Mouse (Mus musculus): ENCODE data around the gene Lepr. TPM values are rescaled to one million over a fixed set of nuclear protein-coding genes. Genes with fewer than 3 reads are reported as not detected.
"Not testable (repeated sequence)": the region's sequence is repeated elsewhere in the genome, so short reads cannot be mapped to it uniquely, and the experiment has no call there.

The Lepr gene
- polyA plus RNA-seq, 1 experiment from 2014 or later, result 1.3 TPM

DNA sequence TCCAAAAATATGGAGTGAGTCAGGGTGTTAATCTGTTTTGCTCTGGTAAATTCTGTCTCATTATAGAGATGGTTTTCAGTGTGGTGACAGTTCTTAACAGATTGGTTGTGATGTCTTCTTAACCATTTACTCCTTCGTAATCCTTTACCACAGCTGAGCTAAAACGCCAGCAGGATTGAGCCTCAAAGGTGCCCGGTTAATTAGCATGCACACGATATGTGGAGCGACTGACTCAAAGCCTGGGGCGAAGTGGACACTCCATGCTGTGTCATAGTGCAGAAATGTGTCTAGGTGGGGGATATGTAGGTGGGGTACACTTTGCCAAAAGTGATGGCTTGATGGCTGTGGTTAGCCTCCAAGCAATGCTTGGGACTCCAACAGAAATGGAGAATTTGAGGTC is 1.4 kb upstream of the Lepr start:
- no peak for ATAC-seq (ENCODE audit: insufficient number of reproducible peaks, low FRiP score)
- no peak overlapping the region for H3K4me3 ChIP-seq
- peaks cover 10% of the 10 kb centered on the region for H3K27me3 ChIP-seq (replicated peaks)
- no peaks in the 10 kb centered on the region for H3K9me3 ChIP-seq (replicated peaks)
- no peak overlapping the region for H3K9ac ChIP-seq
- peaks cover 6% of the 10 kb centered on the region; the same call in 1 of the 2 replicates for H3K4me1 ChIP-seq (replicated peaks)
- no peaks in the 10 kb centered on the region for H3K36me3 ChIP-seq
- H3K27ac ChIP-seq (ENCODE audit: poor library complexity, severe bottlenecking), result no peak overlapping the region
- WGBS, result 86% methylated on average over 6 of the region's 6 CpGs
- H3K4me2 ChIP-seq, result no peak overlapping the region

DNA sequence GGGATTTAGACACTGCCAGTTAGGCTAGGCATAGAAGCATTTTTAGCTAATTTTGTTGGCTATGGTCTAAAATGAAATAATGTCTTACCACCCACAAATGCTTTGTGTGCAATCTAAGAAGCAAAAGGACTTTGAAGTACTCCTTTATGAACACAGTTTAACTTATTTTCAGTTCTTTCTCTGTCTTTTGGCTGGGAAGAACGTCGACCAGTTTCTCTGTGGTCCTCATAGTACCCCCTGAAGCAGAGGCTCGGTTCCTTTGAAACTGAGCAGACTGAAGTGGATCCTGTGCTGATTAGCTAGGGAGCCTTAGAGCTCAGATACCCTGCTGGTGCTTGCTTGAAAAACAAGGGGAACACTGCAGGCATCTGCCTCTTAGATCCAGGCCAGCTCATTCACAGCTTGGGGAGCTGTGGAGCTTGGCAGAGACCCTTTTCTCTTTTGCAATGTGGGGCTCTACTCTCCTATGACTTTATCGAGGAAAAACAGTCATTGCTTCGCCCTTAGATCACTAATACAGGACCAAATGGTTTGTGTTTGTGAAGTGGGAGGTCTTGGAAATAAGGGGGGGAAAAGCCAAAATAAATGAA is 1.9 kb downstream of the Lepr start:
- no peak overlapping the region for H3K4me3 ChIP-seq
- H3K27me3 ChIP-seq (replicated peaks), result peaks cover 10% of the 10 kb centered on the region
- no peaks in the 10 kb centered on the region for H3K36me3 ChIP-seq
- H3K9ac ChIP-seq, result no peak overlapping the region
- H3K27ac ChIP-seq (ENCODE audit: poor library complexity, severe bottlenecking), result no peak overlapping the region
- no peaks in the 10 kb centered on the region for H3K9me3 ChIP-seq (replicated peaks)
- ATAC-seq (ENCODE audit: insufficient number of reproducible peaks, low FRiP score), result no peak
- H3K4me2 ChIP-seq, result no peak overlapping the region
- peaks cover 8% of the 10 kb centered on the region; the same call in 1 of the 2 replicates for H3K4me1 ChIP-seq (replicated peaks)
- whole genome bisulfite sequencing, result 8% methylated on average over 5 of the region's 5 CpGs

- Histone ChIP-seq H3K4me2 (no peak overlapping the region), H3K9me3 (replicated peaks) (no peaks in the 10 kb centered on the region), H3K27me3 (replicated peaks) (peaks cover 7% of the 10 kb centered on the region), H3K4me3 (no peak overlapping the region), H3K9ac (no peak overlapping the region), H3K36me3 (no peaks in the 10 kb centered on the region), H3K4me1 (replicated peaks) (peaks cover 8% of the 10 kb centered on the region; the same call in 1 of the 2 replicates), H3K27ac (ENCODE audit: poor library complexity, severe bottlenecking) (no peak overlapping the region)
- 77% methylated on average over 4 of the region's 4 CpGs for WGBS
- ATAC-seq (ENCODE audit: insufficient number of reproducible peaks, low FRiP score), result no peak
These were observed 4.5 kb downstream of the Lepr start for GRCm38 (mm10) chr4:101721705-101722104.

GRCm38 (mm10) chr4:101741973-101742372 is 24.8 kb downstream of the Lepr start:
- WGBS, result 73% methylated on average over 2 of the region's 2 CpGs
- no peaks in the 10 kb centered on the region for H3K9me3 ChIP-seq (replicated peaks)
- no peak overlapping the region for H3K9ac ChIP-seq
- H3K4me1 ChIP-seq (replicated peaks), result no peaks in the 10 kb centered on the region
- H3K27me3 ChIP-seq (replicated peaks), result no peaks in the 10 kb centered on the region
- no peak for ATAC-seq (ENCODE audit: insufficient number of reproducible peaks, low FRiP score)
- H3K36me3 ChIP-seq, result no peaks in the 10 kb centered on the region
- H3K4me2 ChIP-seq, result no peak overlapping the region
- H3K27ac ChIP-seq (ENCODE audit: poor library complexity, severe bottlenecking), result no peak overlapping the region
- H3K4me3 ChIP-seq, result no peak overlapping the region

DNA sequence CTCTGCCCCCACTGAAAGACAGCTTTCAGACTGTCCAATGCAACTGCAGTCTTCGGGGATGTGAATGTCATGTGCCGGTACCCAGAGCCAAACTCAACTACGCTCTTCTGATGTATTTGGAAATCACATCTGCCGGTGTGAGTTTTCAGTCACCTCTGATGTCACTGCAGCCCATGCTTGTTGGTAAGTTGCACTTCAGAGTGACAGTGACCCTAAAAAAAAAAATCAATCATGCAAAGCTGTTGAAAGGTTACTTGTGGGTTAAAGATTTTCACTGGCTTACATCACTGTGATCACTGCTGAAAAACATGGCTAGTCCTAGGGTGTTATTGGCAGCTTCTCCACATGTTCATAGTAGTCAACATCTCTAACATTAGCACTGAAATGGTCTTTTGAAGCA is 28.3 kb downstream of the Lepr start:
- Histone ChIP-seq H3K9ac (no peak overlapping the region), H3K4me2 (no peak overlapping the region), H3K4me3 (no peak overlapping the region), H3K4me1 (replicated peaks) (no peaks in the 10 kb centered on the region), H3K27ac (ENCODE audit: poor library complexity, severe bottlenecking) (no peak overlapping the region), H3K36me3 (no peaks in the 10 kb centered on the region), H3K9me3 (replicated peaks) (no peaks in the 10 kb centered on the region), H3K27me3 (replicated peaks) (no peaks in the 10 kb centered on the region)
- no peak for ATAC-seq (ENCODE audit: insufficient number of reproducible peaks, low FRiP score)
- 90% methylated on average over 4 of the region's 4 CpGs for WGBS

DNA sequence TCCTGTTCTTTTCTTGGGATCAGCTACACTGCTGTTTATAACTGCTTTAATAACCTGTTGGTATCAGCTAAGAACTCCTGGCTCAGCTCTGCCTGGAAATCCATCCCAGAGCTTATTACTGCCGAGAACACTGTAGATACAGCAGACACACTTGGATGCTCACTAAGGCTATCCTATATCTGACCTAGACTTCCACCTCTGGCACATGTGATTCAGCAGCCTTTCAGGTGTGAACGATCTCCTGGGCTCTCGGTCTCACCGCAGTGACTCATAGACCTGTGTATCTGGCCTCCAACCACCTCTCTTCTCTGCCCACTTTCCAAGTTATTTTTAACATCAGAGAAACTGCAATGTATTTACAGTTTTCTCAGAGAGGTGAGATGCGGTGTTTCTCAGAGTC is 43.3 kb downstream of the Lepr start:
- Histone ChIP-seq H3K4me1 (replicated peaks) (no peaks in the 10 kb centered on the region), H3K9me3 (replicated peaks) (no peaks in the 10 kb centered on the region), H3K9ac (no peak overlapping the region), H3K27ac (ENCODE audit: poor library complexity, severe bottlenecking) (no peak overlapping the region), H3K27me3 (replicated peaks) (no peaks in the 10 kb centered on the region), H3K4me2 (no peak overlapping the region), H3K4me3 (no peak overlapping the region), H3K36me3 (no peaks in the 10 kb centered on the region)
- 76% methylated on average over 5 of the region's 5 CpGs for WGBS
- no peak for ATAC-seq (ENCODE audit: insufficient number of reproducible peaks, low FRiP score)

DNA sequence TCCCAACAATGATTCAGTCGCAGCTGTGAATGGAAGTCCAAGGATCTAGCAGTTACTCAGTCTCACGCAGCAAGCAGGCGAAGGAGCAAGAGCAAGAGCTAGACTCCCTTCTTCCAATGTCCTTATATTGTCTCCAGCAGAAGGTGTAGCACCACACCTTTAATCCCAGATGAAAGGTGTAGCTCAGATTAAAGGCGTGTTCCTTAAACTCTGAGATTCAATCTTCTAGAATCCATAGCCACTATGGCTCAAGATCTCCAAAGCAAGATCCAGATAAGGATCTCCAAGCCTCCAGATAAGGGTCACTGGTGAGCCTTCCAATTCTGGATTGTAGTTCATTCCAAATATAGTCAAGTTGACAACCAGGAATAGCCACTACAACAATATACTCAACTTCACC is 126.7 kb downstream of the Lepr start, which contains the start of gene B020004J07Rik:
TSS of gene B020004J07Rik (minus strand) at position 101 of the 400 bp plus-strand sequence.
- H3K9me3 ChIP-seq (replicated peaks); H3K4me3 ChIP-seq; H3K4me2 ChIP-seq; H3K9ac ChIP-seq; ATAC-seq (ENCODE audit: insufficient number of reproducible peaks, low FRiP score); H3K4me1 ChIP-seq (replicated peaks); H3K27ac ChIP-seq (ENCODE audit: poor library complexity, severe bottlenecking); H3K36me3 ChIP-seq; H3K27me3 ChIP-seq (replicated peaks): not testable (repeated sequence)
- 92% methylated on average over 4 of the region's 4 CpGs for WGBS

- no peaks in the 10 kb centered on the region for H3K4me1 ChIP-seq (replicated peaks)
- WGBS, result 60% methylated on average over 2 of the region's 2 CpGs
- H3K4me3 ChIP-seq, result no peak overlapping the region
- H3K27ac ChIP-seq (ENCODE audit: poor library complexity, severe bottlenecking), result no peak overlapping the region
- H3K36me3 ChIP-seq, result no peaks in the 10 kb centered on the region
- no peak for ATAC-seq (ENCODE audit: insufficient number of reproducible peaks, low FRiP score)
- H3K4me2 ChIP-seq, result no peak overlapping the region
- H3K9ac ChIP-seq, result no peak overlapping the region
- H3K27me3 ChIP-seq (replicated peaks), result no peaks in the 10 kb centered on the region
- H3K9me3 ChIP-seq (replicated peaks), result peaks cover 23% of the 10 kb centered on the region
These were observed 133.7 kb downstream of the Lepr start for GRCm38 (mm10) chr4:101850908-101851307.

DNA sequence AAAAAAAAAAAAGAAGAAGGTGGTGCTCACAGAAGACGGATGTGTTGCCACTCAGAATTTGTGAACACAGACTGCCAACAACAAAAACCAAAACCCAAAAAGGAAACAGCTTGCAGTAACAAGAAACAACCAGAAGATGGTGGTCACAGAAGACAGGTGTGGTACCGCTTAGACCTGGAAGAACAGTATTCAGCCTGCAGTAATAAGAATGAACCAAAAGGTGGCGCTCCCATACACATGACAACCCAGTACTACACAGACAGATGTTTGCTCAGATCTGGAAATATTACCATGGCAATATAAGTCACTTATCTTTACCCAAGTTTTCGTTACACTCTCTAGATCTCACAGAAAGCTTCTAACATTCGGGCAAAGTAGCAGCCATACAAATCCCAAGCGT is 143.7 kb downstream of the Lepr start:
- Histone ChIP-seq H3K27ac (ENCODE audit: poor library complexity, severe bottlenecking) (no peak overlapping the region), H3K36me3 (no peaks in the 10 kb centered on the region), H3K4me1 (replicated peaks) (no peaks in the 10 kb centered on the region), H3K4me2 (no peak overlapping the region), H3K9me3 (replicated peaks) (no peaks in the 10 kb centered on the region), H3K27me3 (replicated peaks) (no peaks in the 10 kb centered on the region), H3K4me3 (no peak overlapping the region), H3K9ac (no peak overlapping the region)
- ATAC-seq (ENCODE audit: insufficient number of reproducible peaks, low FRiP score), result no peak
- WGBS, result 40% methylated on average over 6 of the region's 6 CpGs

DNA sequence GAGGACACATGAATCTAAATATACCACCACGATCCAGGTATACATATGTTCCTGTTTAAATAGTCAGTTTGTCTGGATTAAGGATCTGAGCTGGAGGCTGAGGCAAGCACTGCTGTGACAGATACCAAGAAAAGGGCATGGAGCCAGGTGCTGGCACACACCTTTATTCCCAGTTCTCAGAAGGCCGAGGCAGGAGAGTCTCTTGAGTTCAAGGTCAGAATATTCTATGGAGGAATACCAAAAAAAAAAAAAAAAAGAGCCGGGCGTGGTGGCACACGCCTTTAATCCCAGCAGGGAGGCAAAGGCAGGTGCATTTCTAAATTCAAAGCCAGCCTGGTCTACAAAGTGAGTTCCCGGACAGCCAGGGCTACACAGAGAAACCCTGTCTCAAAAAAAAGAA is 145.1 kb downstream of the Lepr start:
- Histone ChIP-seq H3K4me1 (replicated peaks) (no peaks in the 10 kb centered on the region), H3K36me3 (no peaks in the 10 kb centered on the region), H3K27me3 (replicated peaks) (no peaks in the 10 kb centered on the region), H3K4me2 (no peak overlapping the region), H3K4me3 (no peak overlapping the region), H3K27ac (ENCODE audit: poor library complexity, severe bottlenecking) (no peak overlapping the region), H3K9me3 (replicated peaks) (no peaks in the 10 kb centered on the region), H3K9ac (no peak overlapping the region)
- 82% methylated on average over 6 of the region's 6 CpGs for WGBS
- no peak for ATAC-seq (ENCODE audit: insufficient number of reproducible peaks, low FRiP score)
